Mouse (Mus musculus) B cell, adult 67 days (primary cell): ENCODE results near the gene Entpd7. TPM values are rescaled to one million over a fixed set of nuclear protein-coding genes. Genes with fewer than 3 reads are reported as not detected.

ENCODE experiments used
- total RNA-seq, 2 experiments: library from RNA; stranded (reverse); gene quantifications; 4 replicates each; pipeline ENCODE4 v1.2.4; 2023

Entpd7 gene
- total RNA-seq, result 10 to 100 TPM; 22.0 to 25.2 TPM

GRCm38 (mm10) chr19:43689419-43690246 is at the start of gene Entpd7:
Gene Entpd7, plus strand, starts transcription at chr19:43689672.

GRCm38 (mm10) chr19:43674730-43675524 is 14.5 kb upstream of the Entpd7 start, which contains the start of gene Slc25a28:
Gene Slc25a28, minus strand, starts transcription at chr19:43674881.

DNA sequence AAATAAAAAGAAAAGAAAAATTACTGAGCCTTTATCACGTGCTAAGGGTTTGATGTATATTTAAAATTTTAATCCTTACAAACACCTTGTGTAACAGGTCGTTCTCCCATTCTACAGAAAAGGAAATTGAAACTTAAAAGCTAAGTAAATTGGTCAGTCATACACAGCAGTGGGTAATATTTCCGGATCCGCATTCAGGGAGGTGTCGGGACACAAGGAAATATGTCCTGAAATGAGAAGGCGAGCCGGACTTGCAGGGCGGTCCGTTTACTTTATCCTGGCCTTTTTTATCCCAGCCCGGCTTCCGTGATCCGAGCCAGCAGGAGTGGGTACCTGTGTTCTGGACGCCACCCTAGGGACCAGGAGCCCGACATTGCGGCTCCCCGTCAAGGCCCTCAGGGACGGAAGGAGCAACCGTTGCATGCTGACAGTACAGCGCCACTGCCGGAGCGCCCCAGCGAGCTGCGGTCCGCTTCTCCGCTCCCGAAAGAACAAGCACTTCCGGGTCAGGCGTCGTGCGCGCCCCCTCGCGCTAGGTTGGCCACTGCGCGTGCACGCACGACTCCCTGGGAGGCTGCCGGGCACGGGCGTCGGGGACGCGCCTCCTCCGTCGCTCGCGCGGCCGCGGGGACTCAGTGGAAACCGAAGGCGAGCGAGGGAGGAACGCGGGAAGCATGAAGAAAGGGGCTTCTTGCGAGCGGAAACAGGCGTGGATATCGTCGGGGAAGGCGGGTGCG is 63.2 kb downstream of the Entpd7 start, which contains the start of the genes Cutc and Cox15:
Gene Cutc (plus strand): TSS at position 508 of the 737 bp plus-strand sequence.
Gene Cox15 (minus strand): TSS at position 512 of the 737 bp plus-strand sequence.

GRCm38 (mm10) chr19:43781980-43782379 is 92.5 kb downstream of the Entpd7 start, which contains the start of gene Abcc2:
Gene Abcc2, plus strand, starts transcription at chr19:43782192.

Other genes with a start within 250 kb of the Entpd7 start
- not detected for gene Cnnm1, start 249.2 kb upstream of the Entpd7 start, total RNA-seq
- gene Got1, start 165.1 kb upstream of the Entpd7 start, total RNA-seq, result 10 to 100 TPM; 46.7 to 50.1 TPM
- gene Nkx2-3, start 77.3 kb upstream of the Entpd7 start, total RNA-seq, result not detected
- gene Slc25a28, start 14.8 kb upstream of the Entpd7 start, total RNA-seq, result 10 to 100 TPM; 78.4 to 87.2 TPM
- 10 to 100 TPM; 17.2 to 19.7 TPM for gene Cutc, start 63.3 kb downstream of the Entpd7 start, total RNA-seq
- 10 to 100 TPM; 14.5 to 14.9 TPM for gene Cox15, start 63.3 kb downstream of the Entpd7 start, total RNA-seq
- gene Abcc2, start 92.5 kb downstream of the Entpd7 start, total RNA-seq, result not detected